Mouse (Mus musculus): ENCODE results near the gene 6820408C15Rik. TPM values are rescaled to one million over a fixed set of nuclear protein-coding genes. Genes with fewer than 3 reads are reported as not detected.

6820408C15Rik gene
- polyA plus RNA-seq (2015; fragmentation: Nextera tagmentation; extraction: Ambion mirVana), result 0.21 and 0.27 TPM in 2 replicates

DNA sequence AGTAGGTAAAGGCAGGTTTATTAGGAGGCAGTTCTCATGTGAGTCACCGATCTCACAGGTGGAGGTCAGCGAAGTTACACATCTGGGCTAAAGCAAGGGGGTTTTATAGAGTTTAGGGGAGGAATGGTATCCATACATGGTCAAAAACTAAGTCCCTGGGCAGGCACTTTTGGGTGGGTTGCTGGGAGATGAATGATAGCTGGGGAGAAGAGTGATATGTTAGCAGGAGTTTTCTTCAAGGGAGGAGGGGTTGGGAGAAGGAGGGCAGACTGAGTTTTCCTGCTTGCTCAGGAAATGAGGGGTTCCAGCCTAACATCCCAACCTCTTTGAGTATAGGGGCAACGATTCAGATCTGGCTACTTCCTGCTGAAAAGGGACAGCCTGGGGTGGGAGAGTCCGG lies at the start of gene 6820408C15Rik:
Gene 6820408C15Rik, plus strand, starts transcription at position 301 of the 400 bp plus-strand sequence.
- Histone ChIP-seq H3K9ac (peak within 1 kb of the TSS; percentile 97), H3K4me3 (replicated peaks) (peak within 1 kb of the TSS; percentile 96), H3K27ac (peak within 1 kb of the TSS; percentile 88), H3K36me3 (peaks cover 15% of the 10 kb centered on the region), H3K4me1 (replicated peaks) (peaks cover 42% of the 10 kb centered on the region), H3K4me2 (peak within 1 kb of the TSS; percentile 87), H3K27me3 (no peaks in the 10 kb centered on the region), H3K9me3 (replicated peaks) (0 out of 2 replicates have a peak, but pooled peaks cover 3% of the 10 kb centered on the region)
- WGBS (ENCODE audit: insufficient replicate concordance), result 37% methylated on average over 4 of the region's 4 CpGs
- ATAC-seq (ENCODE audit: low read depth), result no peak
- DNase-seq, result no peak

DNA sequence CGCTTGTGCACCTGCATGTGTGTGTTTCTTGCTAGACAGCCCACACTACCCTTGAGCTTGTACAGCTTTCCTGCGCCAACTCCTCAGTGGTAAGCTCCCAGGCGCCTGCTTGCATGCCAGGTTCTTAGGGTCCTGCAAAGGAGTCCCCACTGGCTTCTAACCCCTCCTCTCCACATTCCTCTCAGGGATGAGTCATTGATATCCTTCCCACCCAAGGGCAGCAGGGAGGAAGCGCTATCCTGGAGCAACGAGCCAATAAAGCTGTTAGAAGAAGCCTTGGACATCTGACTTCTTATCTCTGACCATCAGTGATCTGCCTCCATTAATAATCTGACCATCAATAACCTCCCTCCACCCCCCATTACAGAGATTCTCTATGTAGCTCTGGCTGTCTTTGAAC lies 47.5 kb upstream of the 6820408C15Rik start:
- no peak for ATAC-seq (ENCODE audit: low read depth)
- WGBS (ENCODE audit: insufficient replicate concordance), result 69% methylated on average over 5 of the region's 5 CpGs

DNA sequence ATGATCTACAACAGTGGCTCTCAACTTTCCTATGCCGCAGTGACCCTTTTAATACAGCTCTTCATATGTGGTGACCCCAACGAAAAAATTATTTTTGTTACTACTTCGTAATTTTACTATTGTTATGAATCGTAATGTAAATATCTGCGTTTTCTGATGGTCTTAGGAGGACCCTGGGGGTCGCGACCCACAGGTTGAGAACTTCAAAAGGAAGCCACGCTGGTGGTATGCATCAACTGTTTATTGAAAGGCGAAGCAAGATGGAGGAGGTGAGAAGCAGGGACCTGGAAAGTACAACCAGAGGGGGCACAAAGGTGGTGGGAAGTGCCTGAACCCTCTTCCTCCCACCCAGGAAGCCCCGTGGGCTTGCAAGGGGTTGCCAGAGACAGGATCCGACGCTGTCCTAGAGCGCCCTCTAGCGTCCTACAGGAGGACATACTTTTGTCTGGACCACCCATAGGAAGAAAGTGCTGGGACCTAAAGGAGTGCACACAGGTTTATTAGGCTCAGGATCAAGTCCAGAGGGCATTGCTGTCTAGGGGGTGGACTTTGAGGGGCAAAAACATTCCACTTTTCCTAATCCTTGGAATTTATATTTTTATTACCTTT lies 46.8 kb upstream of the 6820408C15Rik start:
- Histone ChIP-seq H3K27me3 (peaks cover 24% of the 10 kb centered on the region), H3K36me3 (no peaks in the 10 kb centered on the region), H3K9ac (no peak overlapping the region), H3K4me3 (replicated peaks) (no peak overlapping the region), H3K27ac (no peak overlapping the region), H3K4me2 (no peak overlapping the region), H3K9me3 (replicated peaks) (no peaks in the 10 kb centered on the region), H3K4me1 (replicated peaks) (peaks cover 4% of the 10 kb centered on the region)
- 24% methylated on average over 14 of the region's 14 CpGs for WGBS (ENCODE audit: insufficient replicate concordance)
- no peak for DNase-seq
- no peak for ATAC-seq (ENCODE audit: low read depth)

More for the DNA sequence above, 47.5 kb upstream of the 6820408C15Rik start:
- Histone ChIP-seq H3K4me3 (replicated peaks) (no peak overlapping the region), H3K4me2 (no peak overlapping the region), H3K9ac (no peak overlapping the region), H3K27ac (no peak overlapping the region), H3K9me3 (replicated peaks) (no peaks in the 10 kb centered on the region), H3K36me3 (no peaks in the 10 kb centered on the region), H3K4me1 (replicated peaks) (peaks cover 6% of the 10 kb centered on the region), H3K27me3 (peaks cover 18% of the 10 kb centered on the region)
- no peak for DNase-seq

DNA sequence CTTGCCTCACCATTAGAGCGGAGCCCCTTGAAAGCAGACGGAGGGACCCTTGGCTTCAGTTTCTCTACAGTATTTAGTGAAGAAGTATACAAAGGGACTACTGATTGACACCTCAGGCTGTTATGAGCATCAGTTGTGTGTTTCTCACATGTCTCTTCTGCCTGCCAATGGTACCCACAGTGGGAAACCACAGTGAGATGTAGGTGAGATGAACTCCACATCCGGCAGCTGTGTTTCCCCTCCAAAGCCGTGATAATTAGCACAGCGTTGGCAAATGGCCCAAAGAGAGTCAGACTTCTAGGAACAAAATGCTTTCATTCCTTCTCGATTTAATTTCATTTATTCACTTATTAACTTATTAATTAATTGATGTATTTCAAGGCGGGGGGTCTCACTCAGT lies 43.3 kb upstream of the 6820408C15Rik start:
- no peak overlapping the region for H3K27ac ChIP-seq
- no peaks in the 10 kb centered on the region for H3K9me3 ChIP-seq (replicated peaks)
- H3K9ac ChIP-seq, result no peak overlapping the region
- no peak overlapping the region for H3K4me2 ChIP-seq
- ATAC-seq (ENCODE audit: low read depth), result no peak
- no peak overlapping the region for H3K4me3 ChIP-seq (replicated peaks)
- peaks cover 59% of the 10 kb centered on the region for H3K27me3 ChIP-seq
- DNase-seq, result no peak
- peaks cover 6% of the 10 kb centered on the region; the same call in 1 of the 2 replicates for H3K4me1 ChIP-seq (replicated peaks)
- 69% methylated on average over 7 of the region's 7 CpGs for WGBS (ENCODE audit: insufficient replicate concordance)
- no peaks in the 10 kb centered on the region for H3K36me3 ChIP-seq

DNA sequence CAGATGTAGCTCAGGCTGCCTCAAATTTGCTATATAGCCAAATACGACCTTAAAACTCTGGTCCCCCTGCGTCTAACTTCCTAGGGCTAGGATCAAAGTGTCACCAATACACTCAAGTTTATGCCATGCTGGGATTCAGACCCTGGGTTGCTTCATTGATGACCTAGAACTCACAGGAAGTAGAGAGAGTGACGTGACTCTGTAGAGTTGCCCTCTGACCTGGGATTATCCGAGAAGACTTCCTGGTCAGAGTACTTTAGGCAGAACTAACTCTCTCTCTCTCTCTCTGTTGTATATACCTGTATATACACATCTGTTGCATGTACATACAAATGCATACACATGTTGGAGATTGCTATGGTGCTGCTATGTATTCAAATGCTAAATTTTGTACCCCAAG lies 42.7 kb upstream of the 6820408C15Rik start:
- Histone ChIP-seq H3K9ac (no peak overlapping the region), H3K4me2 (no peak overlapping the region), H3K36me3 (no peaks in the 10 kb centered on the region), H3K9me3 (replicated peaks) (no peaks in the 10 kb centered on the region), H3K27ac (no peak overlapping the region), H3K4me3 (replicated peaks) (no peak overlapping the region), H3K27me3 (peaks cover 64% of the 10 kb centered on the region), H3K4me1 (replicated peaks) (peaks cover 6% of the 10 kb centered on the region; the same call in 1 of the 2 replicates)
- DNase-seq (no peak), ATAC-seq (ENCODE audit: low read depth) (no peak)
- 44% methylated on average over 4 of the region's 4 CpGs for WGBS (ENCODE audit: insufficient replicate concordance)

DNA sequence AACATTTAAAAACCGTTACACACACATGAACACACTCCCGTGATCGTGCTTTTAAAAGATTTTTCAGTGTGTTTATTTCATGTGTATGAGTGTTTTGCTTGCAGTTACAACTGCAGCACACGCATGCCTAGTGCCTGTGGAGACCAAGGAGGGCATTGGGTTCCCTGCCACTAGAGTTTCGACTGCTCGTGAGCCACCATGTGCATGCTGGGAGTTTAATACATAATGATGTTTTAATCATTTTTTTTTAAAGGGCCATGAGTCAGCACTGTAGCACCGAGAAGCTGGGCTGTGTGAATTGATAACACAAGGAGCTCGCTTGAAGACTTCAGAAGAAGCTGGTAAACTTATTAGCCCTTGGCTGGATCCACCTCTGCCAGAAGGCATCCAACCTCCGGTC lies 41.8 kb upstream of the 6820408C15Rik start:
- Histone ChIP-seq H3K4me2 (no peak overlapping the region), H3K4me1 (replicated peaks) (peaks cover 6% of the 10 kb centered on the region; the same call in 1 of the 2 replicates), H3K9me3 (replicated peaks) (no peaks in the 10 kb centered on the region), H3K4me3 (replicated peaks) (no peak overlapping the region), H3K27me3 (peaks cover 73% of the 10 kb centered on the region), H3K9ac (no peak overlapping the region), H3K36me3 (no peaks in the 10 kb centered on the region), H3K27ac (no peak overlapping the region)
- ATAC-seq (ENCODE audit: low read depth) (0 out of 2 replicates have a peak, but pooled peaks have one; percentile 23), DNase-seq (no peak)
- 48% methylated on average over 9 of the region's 9 CpGs for WGBS (ENCODE audit: insufficient replicate concordance)

DNA sequence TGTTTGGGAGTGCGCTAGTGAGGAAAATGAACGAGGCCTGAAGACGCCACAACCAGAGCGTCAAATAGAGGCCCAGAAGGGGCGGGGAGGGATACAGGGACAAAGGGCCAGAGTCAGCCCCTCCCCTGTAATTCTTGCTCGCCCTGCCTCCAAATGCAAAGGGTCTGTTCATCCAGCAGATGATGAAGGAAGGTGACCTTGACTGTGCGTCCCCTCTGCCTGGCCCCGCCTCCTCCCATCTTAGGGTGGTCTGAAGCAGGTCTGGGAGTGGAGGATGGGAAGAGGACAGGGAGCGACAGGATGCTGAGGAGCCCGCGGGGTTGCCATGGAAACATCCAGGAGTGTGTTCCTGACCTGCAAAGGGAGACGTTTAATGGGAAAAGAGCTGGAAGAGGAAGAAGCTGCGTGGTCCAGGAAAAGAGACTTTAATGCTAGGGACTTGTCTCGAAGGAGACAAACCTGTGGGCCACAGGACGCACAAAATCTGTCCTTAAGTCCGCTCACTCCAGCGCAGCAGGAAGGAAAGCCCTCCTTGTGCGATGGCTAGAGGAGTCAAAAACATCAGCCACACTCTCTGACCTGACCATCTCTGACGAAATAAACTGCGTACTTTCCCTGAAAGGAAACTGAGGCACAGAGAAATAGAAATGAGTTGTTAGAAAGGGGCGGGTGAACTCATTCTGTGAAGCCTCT lies 39.6 kb upstream of the 6820408C15Rik start:
- H3K36me3 ChIP-seq, result no peaks in the 10 kb centered on the region
- no peak overlapping the region for H3K4me3 ChIP-seq (replicated peaks)
- no peak overlapping the region for H3K9ac ChIP-seq
- peaks cover 6% of the 10 kb centered on the region; the same call in 1 of the 2 replicates for H3K4me1 ChIP-seq (replicated peaks)
- H3K9me3 ChIP-seq (replicated peaks), result no peaks in the 10 kb centered on the region
- no peak for ATAC-seq (ENCODE audit: low read depth)
- peaks cover 63% of the 10 kb centered on the region for H3K27me3 ChIP-seq
- no peak for DNase-seq
- H3K4me2 ChIP-seq, result no peak overlapping the region
- no peak overlapping the region for H3K27ac ChIP-seq
- WGBS (ENCODE audit: insufficient replicate concordance), result 9% methylated on average over 21 of the region's 21 CpGs

DNA sequence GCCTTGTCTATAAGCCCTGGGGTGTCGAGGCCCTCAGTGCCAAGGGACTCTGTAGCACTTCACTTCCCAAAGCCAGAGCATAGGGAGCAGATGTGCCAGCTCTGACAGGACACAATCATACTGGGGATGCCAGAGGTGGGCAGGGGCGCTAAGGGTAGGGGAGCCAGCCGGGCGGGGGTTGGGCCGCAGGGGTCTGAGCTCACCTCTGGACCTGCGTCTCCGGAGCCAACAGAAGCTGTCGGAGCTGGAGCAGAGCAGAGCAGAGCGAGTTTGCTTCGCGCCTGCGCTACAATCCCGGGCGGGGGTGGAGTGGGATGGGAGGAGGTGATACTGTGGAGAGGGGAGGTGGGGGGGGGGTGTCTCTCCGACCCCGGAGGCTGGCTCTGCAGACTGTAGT lies 39.0 kb upstream of the 6820408C15Rik start, which contains the start of gene Nrsn2:
Gene Nrsn2, minus strand, starts transcription at position 294 of the 397 bp plus-strand sequence.
- WGBS (ENCODE audit: insufficient replicate concordance), result 8% methylated on average over 16 of the region's 16 CpGs
- Histone ChIP-seq H3K27me3 (peaks cover 63% of the 10 kb centered on the region), H3K27ac (no peak within 1 kb of the TSS), H3K4me2 (no peak within 1 kb of the TSS), H3K9ac (no peak within 1 kb of the TSS), H3K9me3 (replicated peaks) (no peaks in the 10 kb centered on the region), H3K4me1 (replicated peaks) (peaks cover 6% of the 10 kb centered on the region; the same call in 1 of the 2 replicates), H3K4me3 (replicated peaks) (no peak within 1 kb of the TSS), H3K36me3 (no peaks in the 10 kb centered on the region)
- no peak for DNase-seq
- no peak for ATAC-seq (ENCODE audit: low read depth)

DNA sequence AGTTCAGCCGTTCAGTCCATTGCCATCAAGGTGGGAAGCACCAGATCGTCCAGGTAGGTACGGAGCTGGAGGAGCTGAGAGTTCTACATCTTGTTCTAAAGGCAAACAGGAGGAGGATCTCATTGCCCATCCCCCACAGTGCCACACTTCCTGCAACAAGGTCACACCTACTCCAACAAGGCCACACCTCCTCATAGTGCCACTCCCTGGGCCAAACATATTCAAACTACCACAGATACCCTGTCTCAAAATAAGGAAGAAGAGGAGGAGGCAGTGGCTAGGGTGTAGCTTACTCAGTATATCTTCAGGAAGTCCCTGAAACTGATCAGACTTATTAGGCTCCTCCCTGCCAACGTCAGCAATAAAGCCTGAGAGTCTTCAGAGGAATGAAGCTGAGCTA lies 31.2 kb upstream of the 6820408C15Rik start:
- DNase-seq (no peak), ATAC-seq (ENCODE audit: low read depth) (no peak)
- H3K9ac ChIP-seq, result no peak overlapping the region
- H3K27ac ChIP-seq, result no peak overlapping the region
- H3K4me3 ChIP-seq (replicated peaks), result no peak overlapping the region
- H3K27me3 ChIP-seq, result no peaks in the 10 kb centered on the region
- peaks cover 4% of the 10 kb centered on the region; the same call in 1 of the 2 replicates for H3K4me1 ChIP-seq (replicated peaks)
- 64% methylated on average over 4 of the region's 4 CpGs for WGBS (ENCODE audit: insufficient replicate concordance)
- H3K9me3 ChIP-seq (replicated peaks), result no peaks in the 10 kb centered on the region
- H3K4me2 ChIP-seq, result no peak overlapping the region
- no peaks in the 10 kb centered on the region for H3K36me3 ChIP-seq

DNA sequence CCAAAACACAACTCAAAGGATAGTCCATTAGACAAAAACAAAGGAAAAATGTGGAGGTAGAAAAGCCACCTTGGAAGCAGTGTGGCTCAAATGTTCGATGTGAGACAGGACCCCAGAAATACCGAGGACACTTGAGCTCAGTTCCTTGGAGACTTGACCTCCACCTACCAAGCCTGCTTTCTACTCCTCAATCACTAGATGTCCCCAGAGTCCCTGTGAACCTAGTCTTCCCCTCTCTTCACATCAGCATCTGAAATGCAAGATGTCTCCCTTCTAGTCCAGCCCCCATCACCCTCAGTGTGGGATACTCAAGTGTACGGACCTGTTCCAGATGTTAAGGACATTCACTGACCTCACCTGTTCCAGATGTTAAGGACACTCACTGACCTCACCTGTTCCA lies 22.6 kb upstream of the 6820408C15Rik start:
- H3K4me1 ChIP-seq (replicated peaks), result peaks cover 44% of the 10 kb centered on the region
- H3K9me3 ChIP-seq (replicated peaks), result no peaks in the 10 kb centered on the region
- no peak overlapping the region for H3K4me3 ChIP-seq (replicated peaks)
- H3K9ac ChIP-seq, result no peak overlapping the region
- H3K27ac ChIP-seq, result no peak overlapping the region
- 15% methylated on average over 3 of the region's 3 CpGs for WGBS (ENCODE audit: insufficient replicate concordance)
- ATAC-seq (ENCODE audit: low read depth), result no peak
- H3K36me3 ChIP-seq, result no peaks in the 10 kb centered on the region
- H3K4me2 ChIP-seq, result no peak overlapping the region
- H3K27me3 ChIP-seq, result no peaks in the 10 kb centered on the region
- DNase-seq, result no peak

DNA sequence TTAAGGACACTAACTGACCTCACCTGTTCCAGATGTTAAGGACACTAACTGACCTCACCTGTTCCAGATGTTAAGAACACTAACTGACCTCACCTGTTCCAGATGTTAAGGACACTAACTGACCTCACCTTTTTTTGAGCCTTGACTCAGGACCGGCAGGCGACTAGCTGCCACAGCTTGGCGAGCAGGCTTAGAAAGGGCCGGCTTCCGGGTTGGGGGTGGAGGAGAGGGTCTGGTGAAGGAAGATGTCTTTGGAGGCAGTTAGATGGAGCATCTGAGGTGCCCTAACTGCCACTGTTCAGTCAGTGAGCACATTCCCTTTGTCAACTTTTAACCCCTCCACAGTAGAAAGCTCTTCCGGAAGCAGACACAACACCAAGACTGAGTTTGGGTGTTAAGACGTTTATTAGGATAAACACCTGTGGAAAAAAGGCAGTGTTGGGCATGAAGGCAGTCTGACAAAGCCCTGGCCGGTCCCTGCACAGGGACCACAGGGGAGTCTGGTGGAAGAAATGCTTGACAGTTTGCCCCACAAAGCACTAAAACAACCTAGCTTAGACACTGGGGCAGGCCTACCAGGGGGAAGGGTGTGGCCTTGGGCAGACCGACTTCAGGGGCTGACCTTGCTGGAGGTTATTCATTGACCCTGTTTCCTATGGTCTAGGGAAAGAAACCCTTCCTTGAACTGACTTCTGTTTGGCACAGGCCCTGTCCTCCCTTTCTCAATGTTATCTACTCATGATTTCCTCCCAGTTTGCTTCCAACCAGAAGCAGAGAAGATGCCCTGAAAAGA lies 22.0 kb upstream of the 6820408C15Rik start:
- no peaks in the 10 kb centered on the region for H3K27me3 ChIP-seq
- WGBS (ENCODE audit: insufficient replicate concordance), result 62% methylated on average over 9 of the region's 9 CpGs
- H3K4me3 ChIP-seq (replicated peaks), result no peak overlapping the region
- H3K9me3 ChIP-seq (replicated peaks), result no peaks in the 10 kb centered on the region
- H3K36me3 ChIP-seq, result no peaks in the 10 kb centered on the region
- no peak overlapping the region for H3K4me2 ChIP-seq
- 0 out of 2 replicates have a peak overlapping the region, but pooled peaks have one; percentile 9 for H3K9ac ChIP-seq
- H3K27ac ChIP-seq, result peak overlapping the region; percentile 39; the same call in 1 of the 2 replicates
- ATAC-seq (ENCODE audit: low read depth), result no peak
- DNase-seq, result no peak
- peaks cover 48% of the 10 kb centered on the region for H3K4me1 ChIP-seq (replicated peaks)
